Mouse (Mus musculus) heart, embryonic 14.5 days (tissue): ENCODE results near the gene Bend5. TPM values are rescaled to one million over a fixed set of nuclear protein-coding genes. Genes with fewer than 3 reads are reported as not detected.

Experiments used
- ATAC-seq: fragments of 200-750 bp; cut with Nextera tagmentation; 2 replicates; pipeline ENCODE4 v1.8.0; 2017; ENCODE audit warnings: low read depth, moderate TSS enrichment; ENCODE audit not compliant: insufficient number of reproducible peaks, insufficient read depth, low FRiP score
- H3K27ac ChIP-seq, 2 experiments: fragments of 200-500 bp in 1 of 2; fragments of 300-500 bp in 1 of 2; sonication (generic) in 1 of 2; replicated peaks in 1 of 2; 2 replicates each; pipeline ENCODE4 v1.5.1; 2012 to 2014; ENCODE audit warnings: low read depth in 2 of 2, low read length in 2 of 2, control low read depth in 1 of 2, mild to moderate bottlenecking in 1 of 2, mixed read lengths in 1 of 2; ENCODE audit not compliant: control insufficient read depth in 1 of 2, insufficient read depth in 1 of 2
- H3K27me3 ChIP-seq: fragments of 300-500 bp; sonication (generic); 2 replicates; pipeline ENCODE4 v1.6.1; 2014; ENCODE audit warnings: mild to moderate bottlenecking, low read length, control low read depth; ENCODE audit not compliant: control insufficient read depth, insufficient read depth
- H3K36me3 ChIP-seq: fragments of 300-500 bp; sonication (generic); 2 replicates; pipeline ENCODE4 v1.6.1; 2014; ENCODE audit warnings: mild to moderate bottlenecking, control low read depth, low read length, mixed read lengths; ENCODE audit not compliant: control insufficient read depth, insufficient read depth
- H3K4me1 ChIP-seq, 2 experiments: fragments of 200-500 bp in 1 of 2; fragments of 300-500 bp in 1 of 2; sonication (generic) in 1 of 2; 2 replicates each; pipeline ENCODE4 v1.6.1; 2012 to 2014; ENCODE audit warnings: low read length in 2 of 2, control low read depth in 1 of 2, mixed read lengths in 1 of 2; ENCODE audit not compliant: control insufficient read depth in 2 of 2, insufficient read depth in 2 of 2
- H3K4me2 ChIP-seq: fragments of 300-500 bp; sonication (generic); 2 replicates; pipeline ENCODE4 v1.6.1; 2014; ENCODE audit warnings: mild to moderate bottlenecking, low read length
- H3K4me3 ChIP-seq, 2 experiments: fragments of 200-500 bp in 1 of 2; fragments of 300-500 bp in 1 of 2; sonication (generic) in 1 of 2; 2 replicates each; pipeline ENCODE4 v1.5.1; 2012 to 2014; ENCODE audit warnings: low read length in 2 of 2, mild to moderate bottlenecking in 2 of 2, control low read depth in 1 of 2, low read depth in 1 of 2, moderate library complexity in 1 of 2; ENCODE audit not compliant: control insufficient read depth in 1 of 2, insufficient read depth in 1 of 2
- H3K9ac ChIP-seq: fragments of 300-500 bp; sonication (generic); 2 replicates; pipeline ENCODE4 v1.6.1; 2014; ENCODE audit warnings: mild to moderate bottlenecking, low read length
- H3K9me3 ChIP-seq: fragments of 300-500 bp; sonication (generic); 2 replicates; pipeline ENCODE4 v1.6.1; 2016; ENCODE audit warnings: low read length, control low read depth; ENCODE audit not compliant: control insufficient read depth
- WGBS: fragments of 180-500 bp; shearing (Covaris S2); extraction: QIAGEN DNeasy Blood & Tissue Kit; methylation state at CpG from one replicate; pipeline ENCODE4 v1.1.7; 2014; 5-methylcytosine and 5-hydroxymethylcytosine counted together
- polyA plus RNA-seq: library from polyadenylated mRNA; unstranded; fragments of >200 nt; fragmentation: Nextera tagmentation; extraction: Ambion mirVana; gene quantifications from 2 replicates; pipeline ENCODE4 v1.2.1, GENCODE M21; 2014

The Bend5 gene
- polyA plus RNA-seq, 1 experiment from 2014 or later, result 20.3 TPM

GRCm38 (mm10) chr4:111442435-111443238 lies 27.8 kb downstream of the Bend5 start:
- H3K27ac ChIP-seq, result peak overlapping the region in 1 of 2 experiments; percentile 45; a peak in 2 of 4 replicates
- 26% methylated on average over 1 of the region's 1 CpGs for WGBS
- 0 out of 2 replicates have a peak, but pooled peaks have one; percentile 13 for ATAC-seq

GRCm38 (mm10) chr4:111443906-111444615 lies 29.3 kb downstream of the Bend5 start:
- no peak for ATAC-seq
- Histone ChIP-seq H3K36me3 (peaks cover 16% of the 10 kb centered on the region), H3K9ac (no peak overlapping the region), H3K4me3 (no peak overlapping the region), H3K27me3 (no peaks in the 10 kb centered on the region), H3K4me1 (peaks cover 13 to 34% of the 10 kb centered on the region in 2 experiments), H3K27ac (peak overlapping the region; percentile 20 to 56; a peak in 3 of 4 replicates), H3K9me3 (no peaks in the 10 kb centered on the region), H3K4me2 (no peak overlapping the region)
- WGBS, result 60% methylated on average over 10 of the region's 10 CpGs

More at GRCm38 (mm10) chr4:111442435-111443238, 27.8 kb downstream of the Bend5 start:
- Histone ChIP-seq H3K4me3 (no peak overlapping the region), H3K9ac (no peak overlapping the region), H3K9me3 (no peaks in the 10 kb centered on the region), H3K27me3 (no peaks in the 10 kb centered on the region), H3K4me1 (peaks cover 13 to 34% of the 10 kb centered on the region in 2 experiments), H3K36me3 (peaks cover 8% of the 10 kb centered on the region; the same call in 1 of the 2 replicates), H3K4me2 (no peak overlapping the region)

- Histone ChIP-seq H3K27ac (no peak overlapping the region), H3K4me1 (peaks cover 13 to 34% of the 10 kb centered on the region in 2 experiments), H3K4me3 (no peak overlapping the region), H3K27me3 (no peaks in the 10 kb centered on the region), H3K36me3 (peaks cover 21% of the 10 kb centered on the region), H3K4me2 (no peak overlapping the region), H3K9me3 (no peaks in the 10 kb centered on the region), H3K9ac (no peak overlapping the region)
- no peak for ATAC-seq
- 68% methylated on average over 1 of the region's 1 CpGs for WGBS
Measured at GRCm38 (mm10) chr4:111444616-111445160, 29.9 kb downstream of the Bend5 start.

- no peak overlapping the region for H3K9ac ChIP-seq
Measured at GRCm38 (mm10) chr4:111447918-111448317, 33.1 kb downstream of the Bend5 start.

GRCm38 (mm10) chr4:111448586-111448985 lies 33.8 kb downstream of the Bend5 start:
- H3K9ac ChIP-seq, result no peak overlapping the region
- peaks cover 20% of the 10 kb centered on the region for H3K36me3 ChIP-seq
- H3K4me2 ChIP-seq, result no peak overlapping the region
- WGBS, result 96% methylated on average over 4 of the region's 4 CpGs
- H3K4me3 ChIP-seq, result no peak overlapping the region
- H3K9me3 ChIP-seq, result no peaks in the 10 kb centered on the region
- H3K4me1 ChIP-seq, result peaks cover 6 to 21% of the 10 kb centered on the region in 2 experiments
- no peaks in the 10 kb centered on the region for H3K27me3 ChIP-seq
- no peak for ATAC-seq
- H3K27ac ChIP-seq, result no peak overlapping the region

More at GRCm38 (mm10) chr4:111447918-111448317, 33.1 kb downstream of the Bend5 start:
- 88% methylated on average over 3 of the region's 3 CpGs for WGBS
- no peak overlapping the region for H3K27ac ChIP-seq
- H3K4me2 ChIP-seq, result no peak overlapping the region
- peaks cover 24% of the 10 kb centered on the region for H3K36me3 ChIP-seq
- H3K4me1 ChIP-seq, result peaks cover 9 to 27% of the 10 kb centered on the region in 2 experiments
- ATAC-seq, result no peak
- no peaks in the 10 kb centered on the region for H3K27me3 ChIP-seq
- H3K4me3 ChIP-seq, result no peak overlapping the region
- H3K9me3 ChIP-seq, result no peaks in the 10 kb centered on the region

GRCm38 (mm10) chr4:111449442-111450199 lies 34.8 kb downstream of the Bend5 start:
- Histone ChIP-seq H3K36me3 (peaks cover 30% of the 10 kb centered on the region), H3K27me3 (no peaks in the 10 kb centered on the region), H3K27ac (0 out of 4 replicates have a peak overlapping the region, but pooled peaks of 1 of the 2 experiments have one; percentile 9), H3K4me2 (no peak overlapping the region), H3K4me3 (no peak overlapping the region), H3K9ac (no peak overlapping the region), H3K9me3 (no peaks in the 10 kb centered on the region), H3K4me1 (peaks cover 4 to 13% of the 10 kb centered on the region in 2 experiments; a peak in 3 of 4 replicates)
- no peak for ATAC-seq
- 48% methylated on average over 7 of the region's 7 CpGs for WGBS
